Mouse (Mus musculus) thymus, postnatal 25 days (tissue): ENCODE results near the gene Ccdc169.
A peak's percentile ranks its signal among the peaks of the same experiment; 100 is the strongest.

ENCODE experiments used
- DNase-seq: peaks from one replicate; pipeline ENCODE4 v3.0.0; 2022

The Ccdc169 gene

GRCm38 (mm10) chr3:55137039-55137438 lies at the start of gene Ccdc169:
Gene Ccdc169 (plus strand): TSS chr3:55137339.
- no peak for DNase-seq

- DNase-seq, result no peak
These were observed 49.8 kb upstream of the Ccdc169 start for GRCm38 (mm10) chr3:55087360-55087759.

GRCm38 (mm10) chr3:55088359-55088758 lies 48.8 kb upstream of the Ccdc169 start:
- DNase-seq, result no peak

- DNase-seq, result no peak
These were observed 48.3 kb upstream of the Ccdc169 start for GRCm38 (mm10) chr3:55088843-55089242.

- DNase-seq, result no peak
These were observed 47.8 kb upstream of the Ccdc169 start for GRCm38 (mm10) chr3:55089291-55089690.

GRCm38 (mm10) chr3:55093161-55093560 lies 44.0 kb upstream of the Ccdc169 start:
- no peak for DNase-seq

- no peak for DNase-seq
These were observed 41.0 kb upstream of the Ccdc169 start for GRCm38 (mm10) chr3:55095968-55096654.

- DNase-seq, result no peak
These were observed 40.5 kb upstream of the Ccdc169 start for GRCm38 (mm10) chr3:55096655-55097005.

GRCm38 (mm10) chr3:55097186-55097585 lies 40.0 kb upstream of the Ccdc169 start:
- no peak for DNase-seq

GRCm38 (mm10) chr3:55098014-55098413 lies 39.1 kb upstream of the Ccdc169 start:
- no peak for DNase-seq

- DNase-seq, result no peak
These were observed 38.1 kb upstream of the Ccdc169 start for GRCm38 (mm10) chr3:55098990-55099389.

GRCm38 (mm10) chr3:55101092-55101491 lies 36.0 kb upstream of the Ccdc169 start:
- no peak for DNase-seq

- DNase-seq, result no peak
These were observed 31.6 kb upstream of the Ccdc169 start for GRCm38 (mm10) chr3:55105372-55106023.

- no peak for DNase-seq
These were observed 31.1 kb upstream of the Ccdc169 start for GRCm38 (mm10) chr3:55106051-55106450.

- DNase-seq, result no peak
These were observed 28.0 kb upstream of the Ccdc169 start for GRCm38 (mm10) chr3:55109097-55109496.

- DNase-seq, result peak; percentile 95
These were observed 25.0 kb upstream of the Ccdc169 start, which contains the start of gene Spg20 for GRCm38 (mm10) chr3:55111935-55112709. Gene Spg20 (plus strand): TSS chr3:55112108.

- DNase-seq, result no peak
These were observed 24.3 kb upstream of the Ccdc169 start for GRCm38 (mm10) chr3:55112710-55113415.

- DNase-seq, result no peak
These were observed 22.6 kb upstream of the Ccdc169 start for GRCm38 (mm10) chr3:55114313-55115065.

GRCm38 (mm10) chr3:55115071-55115470 lies 22.1 kb upstream of the Ccdc169 start:
- DNase-seq, result no peak

- no peak for DNase-seq
These were observed 21.1 kb upstream of the Ccdc169 start for GRCm38 (mm10) chr3:55115989-55116388.

GRCm38 (mm10) chr3:55119275-55119898 lies 17.8 kb upstream of the Ccdc169 start:
- DNase-seq, result no peak

GRCm38 (mm10) chr3:55122336-55122870 lies 14.7 kb upstream of the Ccdc169 start:
- no peak for DNase-seq
